In the genomic region with DNA sequence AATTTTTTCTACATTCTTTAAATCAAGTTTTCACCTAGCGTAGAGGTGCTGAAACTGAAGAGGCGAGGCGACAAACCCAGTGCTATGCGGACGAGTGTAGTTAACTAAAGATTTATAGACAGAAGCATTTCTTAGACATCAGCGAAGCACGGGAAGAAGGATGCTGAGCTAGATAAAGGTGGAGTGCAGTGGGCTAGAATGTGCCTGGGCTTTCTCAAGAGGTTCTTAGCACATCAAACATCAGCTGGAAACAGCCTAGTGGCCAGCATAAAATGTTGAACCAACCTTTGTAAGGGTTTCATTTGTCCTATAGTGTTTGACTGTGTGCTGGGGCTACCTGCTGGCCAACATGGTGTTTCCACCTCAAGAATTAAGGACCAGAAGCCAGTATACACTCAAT, we compare ENCODE assay signal across 10 mouse cellular contexts. TPM values are rescaled to one million over a fixed set of nuclear protein-coding genes. Genes with fewer than 3 reads are reported as not detected.
A peak's percentile ranks its signal among the peaks of the same experiment; 100 is the strongest.
DNase-seq lines count a peak whose midpoint lies in the region; ATAC-seq and TF ChIP-seq lines count a peak whose summit lies in the region.
"Had no signal": no experiment of that assay in that cellular context is flagged by ENCODE, and none has a peak within 500 bp of the region (broad histone marks: within the 10 kb centered on the region; RNA-seq: fewer than 3 reads in every experiment).

A gene (plus strand): TSS at position 301 of the 400 bp plus-strand sequence.

- H3K27ac ChIP-seq in heart, embryonic 14.5 days (replicated peaks in 1 of 2; ENCODE audit: control insufficient read depth in 1 of 2, insufficient read depth in 1 of 2, low read depth in 2 of 2, low read length in 2 of 2), result 0 out of 4 replicates have a peak within 1 kb of the TSS, but pooled peaks of 1 of the 2 experiments have one; percentile 19
- no peak within 1 kb of the TSS for H3K27ac ChIP-seq in testis, adult 2 months (ENCODE audit: control insufficient read depth, insufficient read depth, low read depth, low read length)
- H3K27ac ChIP-seq in stomach, postnatal 0 days (replicated peaks), result no peak within 1 kb of the TSS

- whole genome bisulfite sequencing in heart, embryonic 14.5 days, result 91% methylated on average over 7 of the region's 7 CpGs
- WGBS in stomach, postnatal 0 days, result 94% methylated on average over 7 of the region's 7 CpGs

- TF ChIP-seq POLR2A in testis, adult 2 months (IDR thresholded peaks at IDR 0.05; ENCODE audit: control insufficient read depth, low read depth, low read length), result no peak

- DNase-seq in heart, postnatal 14 days, result no peak
- DNase-seq in testis, postnatal 14 days (ENCODE audit: low spot score), result no peak
- no peak for DNase-seq in left cerebral cortex, postnatal 36 days (ENCODE audit: low spot score in 2 of 2)
- no peak for DNase-seq in stomach, postnatal 0 days (ENCODE audit: low spot score)
- no peak for DNase-seq in urinary bladder, postnatal 14 days (ENCODE audit: low spot score)
- DNase-seq in cerebellum, adult 9-11 months, result no peak
- DNase-seq: kidney, adult 2 months had no signal

- peak within 1 kb of the TSS in 1 of 2 experiments; percentile 82; a peak in 1 of 4 replicates for H3K4me3 ChIP-seq in heart, embryonic 14.5 days (ENCODE audit: control insufficient read depth in 1 of 2, insufficient read depth in 1 of 2, low read depth in 1 of 2, low read length in 2 of 2)
- H3K4me3 ChIP-seq in testis, adult 2 months (ENCODE audit: control insufficient read depth, low read depth, low read length), result no peak within 1 kb of the TSS; the same call in 1 of the 2 replicates
- H3K4me3 ChIP-seq in stomach, postnatal 0 days (ENCODE audit: low read depth, low read length), result peak within 1 kb of the TSS; percentile 59; the same call in 1 of the 2 replicates

- H3K36me3 ChIP-seq in heart, embryonic 14.5 days (ENCODE audit: control insufficient read depth, insufficient read depth, low read length), result peaks cover 13% of the 10 kb centered on the region
- no peaks in the 10 kb centered on the region for H3K36me3 ChIP-seq in testis, adult 2 months (ENCODE audit: control insufficient read depth, insufficient read depth, low read length)
- H3K36me3 ChIP-seq in stomach, postnatal 0 days (ENCODE audit: control insufficient read depth, insufficient read depth, low read length), result no peaks in the 10 kb centered on the region

- no peaks in the 10 kb centered on the region for H3K9me3 ChIP-seq in heart, embryonic 14.5 days (ENCODE audit: control insufficient read depth, low read length)
- no peaks in the 10 kb centered on the region for H3K9me3 ChIP-seq in stomach, postnatal 0 days (ENCODE audit: control insufficient read depth, low read length)

- H3K4me1 ChIP-seq in heart, embryonic 14.5 days (ENCODE audit: control insufficient read depth in 2 of 2, insufficient read depth in 2 of 2, low read length in 2 of 2), result no peaks in the 10 kb centered on the region; a peak in 1 of 4 replicates
- H3K4me1 ChIP-seq in testis, adult 2 months (ENCODE audit: control insufficient read depth, insufficient read depth, low read length), result peaks cover 8% of the 10 kb centered on the region
- no peaks in the 10 kb centered on the region for H3K4me1 ChIP-seq in stomach, postnatal 0 days (replicated peaks; ENCODE audit: control insufficient read depth, insufficient read depth)

- no peak within 1 kb of the TSS for H3K9ac ChIP-seq in heart, embryonic 14.5 days (ENCODE audit: low read length)
- H3K9ac ChIP-seq in stomach, postnatal 0 days (ENCODE audit: low read length), result no peak within 1 kb of the TSS

- H3K4me2 ChIP-seq in heart, embryonic 14.5 days (ENCODE audit: low read length), result peak within 1 kb of the TSS; percentile 94
- H3K4me2 ChIP-seq in stomach, postnatal 0 days (replicated peaks; ENCODE audit: low read depth), result no peak within 1 kb of the TSS

- no peaks in the 10 kb centered on the region for H3K27me3 ChIP-seq in heart, embryonic 14.5 days (ENCODE audit: control insufficient read depth, insufficient read depth, low read length)
- no peaks in the 10 kb centered on the region for H3K27me3 ChIP-seq in testis, adult 2 months (ENCODE audit: control insufficient read depth, insufficient read depth, low read length)
- no peaks in the 10 kb centered on the region for H3K27me3 ChIP-seq in stomach, postnatal 0 days (ENCODE audit: control insufficient read depth, insufficient read depth, low read length)
- H3K27me3 ChIP-seq: CH12.LX had no signal

- no peak for TF ChIP-seq EP300 in stomach, postnatal 0 days (optimal IDR thresholded peaks at IDR 0.05)

- no peak for TF ChIP-seq CTCF in testis, adult 2 months (IDR thresholded peaks at IDR 0.05; ENCODE audit: control insufficient read depth, insufficient read depth, insufficient replicate concordance, low read depth, low read length)
- no peak for TF ChIP-seq CTCF in stomach, postnatal 0 days (IDR thresholded peaks at IDR 0.05; ENCODE audit: low read depth)

- intact Hi-C loops in heart, postnatal 14 days (cut with DNase I), result loop anchor here (5.0 kb wide), 1 partner anchor 164 kb away; a partner anchor contains a TSS
- intact Hi-C loops in left cerebral cortex, postnatal 36 days (cut with DNase I), result no loop called here

- no peak for ATAC-seq in heart, embryonic 14.5 days (ENCODE audit: insufficient number of reproducible peaks, insufficient read depth, low FRiP score, low read depth)
- ATAC-seq in stomach, postnatal 0 days (ENCODE audit: low FRiP score, low TSS enrichment), result no peak

RNA-seq across cellular contexts. Expression of the gene that starts here (rescaled TPM):
- polyA plus RNA-seq in heart, embryonic 14.5 days (2014; fragmentation: Nextera tagmentation; extraction: Ambion mirVana), result 38.3 and 43.4 TPM in 2 replicates
- total RNA-seq in heart, postnatal 14 days (2021), result 1 to 10 TPM; 3.7 to 4.6 TPM
- 16.0 and 16.5 TPM in 2 replicates for polyA plus RNA-seq in testis, adult 2 months (2012; rRNA removed)
- 10 to 100 TPM; 11.5 to 20.4 TPM for total RNA-seq in left cerebral cortex, postnatal 36 days (2021)
- polyA plus RNA-seq in stomach, postnatal 0 days (2015; fragmentation: Nextera tagmentation; extraction: Ambion mirVana), result 9.9 and 10.0 TPM in 2 replicates
- total RNA-seq: CH12.LX had no signal
